Mouse (Mus musculus): Measurements from ENCODE around the gene Dnttip1. TPM values are rescaled to one million over a fixed set of nuclear protein-coding genes. Genes with fewer than 3 reads are reported as not detected.

Gene Dnttip1
- polyA plus RNA-seq (2015; fragmentation: Nextera tagmentation; extraction: Ambion mirVana): 48.0 and 50.3 TPM in 2 replicates

GRCm38 (mm10) chr2:164745843-164746479, at the start of gene Dnttip1, which contains the start of gene Wfdc3:
Gene Dnttip1, plus strand, starts transcription at chr2:164745983.
Gene Wfdc3, minus strand, starts transcription at chr2:164745931.

GRCm38 (mm10) chr2:164698201-164698600, 47.6 kb upstream of the Dnttip1 start, which contains the start of gene Spint4:
Gene Spint4, plus strand, starts transcription at chr2:164698501.

GRCm38 (mm10) chr2:164715005-164715404, 30.8 kb upstream of the Dnttip1 start, which contains the start of gene Spint5:
Gene Spint5, plus strand, starts transcription at chr2:164715305.

GRCm38 (mm10) chr2:164769258-164770037, 23.7 kb downstream of the Dnttip1 start, which contains the start of gene Ube2c:
Gene Ube2c, plus strand, starts transcription at chr2:164769898.

GRCm38 (mm10) chr2:164779481-164780086, 33.8 kb downstream of the Dnttip1 start, which contains the start of gene Tnnc2:
Gene Tnnc2, minus strand, starts transcription at chr2:164779967.

DNA sequence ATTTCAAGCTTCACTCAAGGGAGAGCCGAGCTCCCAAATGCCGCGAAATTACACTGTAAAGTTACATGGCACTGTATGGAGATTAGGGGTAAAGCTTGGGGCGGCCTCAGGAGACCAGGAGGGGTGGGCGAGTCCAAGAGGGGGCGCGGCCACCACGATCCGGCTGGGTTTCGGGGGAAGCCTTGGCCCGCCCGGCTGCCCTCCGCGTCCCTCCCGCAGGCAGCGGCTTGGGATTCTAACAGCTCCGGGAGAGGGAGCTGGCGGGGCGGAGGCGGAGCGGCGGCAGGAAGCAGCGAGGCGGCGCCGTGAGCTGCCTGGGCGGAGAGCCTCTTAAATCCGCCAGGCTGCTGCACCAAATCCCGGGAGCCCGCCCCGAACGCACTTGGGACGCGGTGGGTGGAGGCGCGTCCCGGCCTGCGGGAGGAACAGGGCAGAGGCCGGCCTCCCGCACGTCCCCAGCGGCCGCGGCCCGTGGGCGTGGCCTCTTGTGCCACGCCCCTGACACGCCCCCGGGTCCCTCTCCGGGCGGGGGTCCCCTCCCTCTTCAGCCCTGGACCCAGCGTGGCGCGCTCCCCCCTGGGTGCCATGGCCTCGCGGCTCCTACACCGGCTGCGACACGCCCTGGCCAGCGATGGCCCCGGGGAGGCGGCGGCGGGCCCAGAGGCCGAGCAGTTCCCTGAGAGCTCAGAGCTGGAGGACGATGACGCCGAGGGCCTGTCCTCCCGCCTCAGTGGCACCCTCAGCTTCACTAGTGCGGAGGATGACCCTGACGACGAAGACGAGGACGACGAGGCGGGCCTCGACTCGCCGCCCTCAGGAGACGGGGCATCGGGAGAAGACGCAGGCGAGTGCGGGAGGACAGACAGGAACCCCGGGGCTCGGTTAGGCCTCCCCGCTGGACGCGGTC, 40.0 kb downstream of the Dnttip1 start, which contains the start of gene Snx21:
Snx21 (plus strand) TSS at position 343 of the 907 bp plus-strand sequence.

DNA sequence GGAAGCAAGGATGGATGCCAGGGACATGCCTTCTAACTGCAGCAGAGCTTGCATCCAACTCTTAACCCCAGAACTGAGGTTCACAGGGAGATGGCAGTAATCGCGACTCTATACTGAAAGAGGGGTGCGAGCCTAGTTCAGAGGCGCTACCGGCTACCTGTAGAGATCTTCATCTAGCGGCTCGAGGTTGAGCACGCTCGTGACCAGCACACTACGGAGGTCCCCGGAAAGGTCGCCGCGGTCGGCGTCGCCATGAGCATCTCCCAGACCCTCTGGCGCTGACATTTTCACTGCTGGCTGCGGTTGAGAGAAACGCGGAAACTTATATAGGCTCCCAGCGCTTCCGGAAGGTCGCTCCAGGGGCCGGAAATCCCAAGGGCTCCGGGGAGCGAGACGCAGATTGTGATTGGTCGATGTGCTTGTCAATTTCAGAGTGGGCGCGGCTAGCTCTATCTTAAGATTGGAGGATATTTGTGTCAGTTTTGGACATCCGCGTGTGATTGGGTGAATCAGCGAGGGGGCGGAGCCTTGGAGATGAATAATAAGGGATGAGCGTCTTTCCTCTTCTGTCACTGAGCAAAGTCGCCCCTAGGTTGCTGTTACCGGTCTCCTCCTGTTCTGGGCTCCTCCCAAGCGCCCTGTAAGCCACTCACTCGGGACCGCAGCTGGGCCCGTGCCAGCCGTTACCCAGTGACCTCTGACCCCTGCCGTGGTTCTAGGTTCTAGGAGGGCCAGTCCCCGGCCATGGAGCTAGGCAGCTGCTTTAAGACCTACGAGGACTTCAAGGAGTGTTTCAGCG, 58.9 kb downstream of the Dnttip1 start, which contains the start of the genes Acot8 and Zswim3:
Acot8 (minus strand) TSS at position 350 of the 799 bp plus-strand sequence.
Zswim3 (plus strand) TSS at position 566 of the 799 bp plus-strand sequence.

Other genes with a start within 250 kb of the Dnttip1 start
- gene Pigt, start 248.5 kb upstream of the Dnttip1 start, polyA plus RNA-seq (2015; fragmentation: Nextera tagmentation; extraction: Ambion mirVana): 117 and 135 TPM in 2 replicates
- gene Wfdc2, start 183.6 kb upstream of the Dnttip1 start, polyA plus RNA-seq (2015; fragmentation: Nextera tagmentation; extraction: Ambion mirVana): 0.62 and 0.65 TPM in 2 replicates
- gene Spint3, start 172.5 kb upstream of the Dnttip1 start, polyA plus RNA-seq (2015; fragmentation: Nextera tagmentation; extraction: Ambion mirVana): not detected in 2 replicates
- gene Wfdc6a, start 160.5 kb upstream of the Dnttip1 start, polyA plus RNA-seq (2015; fragmentation: Nextera tagmentation; extraction: Ambion mirVana): not detected in 2 replicates
- not detected in 2 replicates for gene Eppin, start 152.4 kb upstream of the Dnttip1 start, polyA plus RNA-seq (2015; fragmentation: Nextera tagmentation; extraction: Ambion mirVana)
- not detected in 2 replicates for gene Wfdc6b, start 132.5 kb upstream of the Dnttip1 start, polyA plus RNA-seq (2015; fragmentation: Nextera tagmentation; extraction: Ambion mirVana)
- gene Wfdc8, start 132.4 kb upstream of the Dnttip1 start, polyA plus RNA-seq (2015; fragmentation: Nextera tagmentation; extraction: Ambion mirVana): not detected in 2 replicates
- not detected in 2 replicates for gene Wfdc16, start 107.2 kb upstream of the Dnttip1 start, polyA plus RNA-seq (2015; fragmentation: Nextera tagmentation; extraction: Ambion mirVana)
- gene Wfdc10, start 89.9 kb upstream of the Dnttip1 start, polyA plus RNA-seq (2015; fragmentation: Nextera tagmentation; extraction: Ambion mirVana): not detected in 2 replicates
- gene Wfdc9, start 89.4 kb upstream of the Dnttip1 start, polyA plus RNA-seq (2015; fragmentation: Nextera tagmentation; extraction: Ambion mirVana): not detected in 2 replicates
- gene Wfdc11, start 71.9 kb upstream of the Dnttip1 start, polyA plus RNA-seq (2015; fragmentation: Nextera tagmentation; extraction: Ambion mirVana): not detected in 2 replicates
- 0.22 TPM in 1 of 2 replicates, not detected in the other for gene Wfdc13, start 60.9 kb upstream of the Dnttip1 start, polyA plus RNA-seq (2015; fragmentation: Nextera tagmentation; extraction: Ambion mirVana)
- not detected in 2 replicates for gene Spint4, start 47.5 kb upstream of the Dnttip1 start, polyA plus RNA-seq (2015; fragmentation: Nextera tagmentation; extraction: Ambion mirVana)
- gene Spint5, start 30.7 kb upstream of the Dnttip1 start, polyA plus RNA-seq (2015; fragmentation: Nextera tagmentation; extraction: Ambion mirVana): not detected in 2 replicates
- gene Wfdc3, start 52 bp upstream of the Dnttip1 start, polyA plus RNA-seq (2015; fragmentation: Nextera tagmentation; extraction: Ambion mirVana): 0.58 and 0.88 TPM in 2 replicates
- 31.4 and 34.2 TPM in 2 replicates for gene Ube2c, start 23.9 kb downstream of the Dnttip1 start, polyA plus RNA-seq (2015; fragmentation: Nextera tagmentation; extraction: Ambion mirVana)
- 6.6 and 7.2 TPM in 2 replicates for gene Tnnc2, start 34.0 kb downstream of the Dnttip1 start, polyA plus RNA-seq (2015; fragmentation: Nextera tagmentation; extraction: Ambion mirVana)
- 54.9 and 60.8 TPM in 2 replicates for gene Snx21, start 39.8 kb downstream of the Dnttip1 start, polyA plus RNA-seq (2015; fragmentation: Nextera tagmentation; extraction: Ambion mirVana)
- 23.8 and 27.3 TPM in 2 replicates for gene Acot8, start 58.9 kb downstream of the Dnttip1 start, polyA plus RNA-seq (2015; fragmentation: Nextera tagmentation; extraction: Ambion mirVana)
- gene Zswim3, start 59.1 kb downstream of the Dnttip1 start, polyA plus RNA-seq (2015; fragmentation: Nextera tagmentation; extraction: Ambion mirVana): 10.4 and 10.8 TPM in 2 replicates
- gene Zswim1, start 76.7 kb downstream of the Dnttip1 start, polyA plus RNA-seq (2015; fragmentation: Nextera tagmentation; extraction: Ambion mirVana): 24.9 and 26.5 TPM in 2 replicates
- gene Spata25, start 82.6 kb downstream of the Dnttip1 start, polyA plus RNA-seq (2015; fragmentation: Nextera tagmentation; extraction: Ambion mirVana): 0.27 TPM in 1 of 2 replicates, not detected in the other
- gene Ctsa, start 86.9 kb downstream of the Dnttip1 start, polyA plus RNA-seq (2015; fragmentation: Nextera tagmentation; extraction: Ambion mirVana): 101 and 102 TPM in 2 replicates
- 8.1 and 8.5 TPM in 2 replicates for gene Neurl2, start 87.5 kb downstream of the Dnttip1 start, polyA plus RNA-seq (2015; fragmentation: Nextera tagmentation; extraction: Ambion mirVana)
- 134 and 140 TPM in 2 replicates for gene Pltp, start 111.7 kb downstream of the Dnttip1 start, polyA plus RNA-seq (2015; fragmentation: Nextera tagmentation; extraction: Ambion mirVana)
- 84.1 and 87.1 TPM in 2 replicates for gene Pcif1, start 133.3 kb downstream of the Dnttip1 start, polyA plus RNA-seq (2015; fragmentation: Nextera tagmentation; extraction: Ambion mirVana)
- gene Zfp335, start 165.8 kb downstream of the Dnttip1 start, polyA plus RNA-seq (2015; fragmentation: Nextera tagmentation; extraction: Ambion mirVana): 8.1 and 10.7 TPM in 2 replicates
- gene Mmp9, start 194.8 kb downstream of the Dnttip1 start, polyA plus RNA-seq (2015; fragmentation: Nextera tagmentation; extraction: Ambion mirVana): 9.1 and 14.6 TPM in 2 replicates
- gene Slc12a5, start 214.8 kb downstream of the Dnttip1 start, polyA plus RNA-seq (2015; fragmentation: Nextera tagmentation; extraction: Ambion mirVana): 100 and 111 TPM in 2 replicates